Mouse (Mus musculus) brain, embryonic 14.5 days (tissue): ENCODE results near the gene Itih3.

Experiments used
- CTCF ChIP-seq: fragments of 200-500 bp; IDR thresholded peaks from 2 replicates; pipeline ENCODE4 v1.5.1; 2012; ENCODE audit warnings: inconsistent platforms, mild to moderate bottlenecking, moderate library complexity, borderline replicate concordance; ENCODE audit not compliant: insufficient read depth, insufficient read length; ENCODE audit errors: extremely low read depth
- POLR2A ChIP-seq: fragments of 200-500 bp; IDR thresholded peaks from 2 replicates; pipeline ENCODE4 v1.6.1; 2012; ENCODE audit warnings: mild to moderate bottlenecking, inconsistent platforms, borderline replicate concordance; ENCODE audit not compliant: poor library complexity, insufficient read depth, insufficient read length, severe bottlenecking; ENCODE audit errors: extremely low read depth

GRCm38 (mm10) chr14:30943038-30943437 is 19.5 kb upstream of the Itih3 start, which contains the start of gene Itih1:
- TF ChIP-seq POLR2A (no peak), CTCF (no peak)
